Mouse (Mus musculus): Measurements from ENCODE around the gene Zfp36l1.

DNA sequence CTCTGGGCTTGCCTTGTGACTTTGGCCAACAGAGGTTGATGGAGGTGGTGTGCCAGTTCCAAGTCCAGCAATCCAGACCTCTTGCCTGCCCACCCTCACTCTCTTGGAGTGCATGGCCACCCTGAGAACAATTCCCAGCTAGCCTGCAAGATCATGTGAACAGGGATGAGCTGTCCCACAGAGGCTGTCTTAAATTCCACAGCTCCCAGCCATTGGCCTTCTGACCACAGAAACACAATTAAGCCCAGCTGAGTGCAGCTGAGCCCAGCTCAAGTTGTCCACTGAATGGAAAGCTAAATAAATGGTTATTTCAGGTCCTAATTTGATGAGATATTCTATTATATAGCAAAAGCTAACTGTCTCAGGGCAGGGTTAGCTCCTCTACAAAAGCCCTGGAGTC, 20.0 kb downstream of the Zfp36l1 start:
- no peak for TF ChIP-seq POLR2A (IDR thresholded peaks at IDR 0.05; ENCODE audit: insufficient read depth, low read depth, low read length)
- TF ChIP-seq EP300 (IDR thresholded peaks at IDR 0.05; ENCODE audit: insufficient read depth, low read depth, low read length) = no peak

Data from heart, adult 2 months (tissue).